Mouse (Mus musculus) forebrain, embryonic 14.5 days (tissue): ENCODE measurements around the gene Sned1. TPM values are rescaled to one million over a fixed set of nuclear protein-coding genes. Genes with fewer than 3 reads are reported as not detected.

Experiments
- ATAC-seq: fragments of 200-750 bp; cut with Nextera tagmentation; 2 replicates; pipeline ENCODE4 v1.8.0; 2017; ENCODE audit warnings: mild to moderate bottlenecking, moderate library complexity
- DNase-seq: peaks from one replicate; pipeline ENCODE4 v3.0.0-alpha.2; 2015; ENCODE audit warnings: low spot score
- H3K27ac ChIP-seq: fragments of 300-500 bp; sonication (generic); 2 replicates; pipeline ENCODE4 v1.5.1; 2014; ENCODE audit warnings: low read depth, mild to moderate bottlenecking, control low read depth, low read length, moderate library complexity
- H3K27me3 ChIP-seq: fragments of 300-500 bp; sonication (generic); replicated peaks from 2 replicates; pipeline ENCODE4 v1.6.1; 2014; ENCODE audit warnings: low read length, control low read depth, mixed read lengths; ENCODE audit not compliant: control insufficient read depth, insufficient read depth
- H3K36me3 ChIP-seq: fragments of 300-500 bp; sonication (generic); 2 replicates; pipeline ENCODE4 v1.6.1; 2014; ENCODE audit warnings: low read length, control low read depth; ENCODE audit not compliant: control insufficient read depth, insufficient read depth
- H3K4me1 ChIP-seq: fragments of 300-500 bp; sonication (generic); 2 replicates; pipeline ENCODE4 v1.6.1; 2014; ENCODE audit warnings: antibody characterized with exemption, low read length, control low read depth; ENCODE audit not compliant: control insufficient read depth, insufficient read depth
- H3K4me2 ChIP-seq: fragments of 300-500 bp; sonication (generic); 2 replicates; pipeline ENCODE4 v1.6.1; 2014; ENCODE audit warnings: mild to moderate bottlenecking, control low read depth, low read length
- H3K4me3 ChIP-seq: fragments of 300-500 bp; sonication (generic); 2 replicates; pipeline ENCODE4 v1.5.1; 2014; ENCODE audit warnings: low read depth, low read length, control low read depth
- H3K9ac ChIP-seq: fragments of 300-500 bp; sonication (generic); 2 replicates; pipeline ENCODE4 v1.6.1; 2014; ENCODE audit warnings: mild to moderate bottlenecking, low read length, control low read depth, moderate library complexity
- H3K9me3 ChIP-seq: fragments of 300-500 bp; sonication (generic); replicated peaks from 2 replicates; pipeline ENCODE4 v1.6.1; 2016; ENCODE audit warnings: low read length, control low read depth, mixed read lengths; ENCODE audit not compliant: control insufficient read depth
- WGBS: fragments of 180-500 bp; shearing (Covaris S2); extraction: QIAGEN DNeasy Blood & Tissue Kit; methylation state at CpG from one replicate; pipeline ENCODE4 v1.1.7; 2014; 5-methylcytosine and 5-hydroxymethylcytosine counted together
- polyA plus RNA-seq: library from polyadenylated mRNA; unstranded; fragments of >200 nt; fragmentation: Nextera tagmentation; extraction: Ambion mirVana; gene quantifications from 2 replicates; pipeline ENCODE4 v1.2.1, GENCODE M21; 2014

Gene Sned1
- polyA plus RNA-seq, 1 experiment from 2014 or later = 2.5 TPM

GRCm38 (mm10) chr1:93211019-93211418 is 24.6 kb upstream of the Sned1 start:
- H3K4me1 ChIP-seq = peaks cover 16% of the 10 kb centered on the region
- ATAC-seq (no peak), DNase-seq (no peak)
- no peak overlapping the region for H3K9ac ChIP-seq
- no peaks in the 10 kb centered on the region for H3K9me3 ChIP-seq
- no peaks in the 10 kb centered on the region for H3K36me3 ChIP-seq
- H3K4me3 ChIP-seq = no peak overlapping the region
- H3K4me2 ChIP-seq = no peak overlapping the region
- no peaks in the 10 kb centered on the region for H3K27me3 ChIP-seq
- H3K27ac ChIP-seq = peak overlapping the region; percentile 9; the same call in 1 of the 2 replicates
- 81% methylated on average over 11 of the region's 11 CpGs for WGBS

- 54% methylated on average over 10 of the region's 10 CpGs for whole genome bisulfite sequencing
- H3K27ac ChIP-seq = no peak overlapping the region
- no peak for DNase-seq
These were observed 24.0 kb upstream of the Sned1 start for GRCm38 (mm10) chr1:93211549-93212220.

GRCm38 (mm10) chr1:93212441-93212840 is 23.2 kb upstream of the Sned1 start:
- Histone ChIP-seq H3K4me2 (no peak overlapping the region), H3K27me3 (no peaks in the 10 kb centered on the region), H3K27ac (no peak overlapping the region), H3K36me3 (no peaks in the 10 kb centered on the region), H3K9me3 (no peaks in the 10 kb centered on the region), H3K4me1 (peaks cover 16% of the 10 kb centered on the region), H3K9ac (no peak overlapping the region), H3K4me3 (no peak overlapping the region)
- DNase-seq (no peak), ATAC-seq (no peak)
- WGBS = 91% methylated on average over 7 of the region's 7 CpGs

More at GRCm38 (mm10) chr1:93211549-93212220, 24.0 kb upstream of the Sned1 start:
- H3K27me3 ChIP-seq = no peaks in the 10 kb centered on the region
- H3K9me3 ChIP-seq = no peaks in the 10 kb centered on the region
- no peak overlapping the region for H3K9ac ChIP-seq
- no peak overlapping the region for H3K4me2 ChIP-seq
- H3K36me3 ChIP-seq = no peaks in the 10 kb centered on the region
- peaks cover 16% of the 10 kb centered on the region for H3K4me1 ChIP-seq
- no peak for ATAC-seq
- no peak overlapping the region for H3K4me3 ChIP-seq

- ATAC-seq (no peak), DNase-seq (no peak)
- H3K9ac ChIP-seq = no peak overlapping the region
- peaks cover 16% of the 10 kb centered on the region for H3K4me1 ChIP-seq
- H3K27ac ChIP-seq = no peak overlapping the region
- H3K4me3 ChIP-seq = no peak overlapping the region
- H3K9me3 ChIP-seq = no peaks in the 10 kb centered on the region
- H3K4me2 ChIP-seq = no peak overlapping the region
- H3K27me3 ChIP-seq = no peaks in the 10 kb centered on the region
- WGBS = 22% methylated on average over 5 of the region's 5 CpGs
- no peaks in the 10 kb centered on the region for H3K36me3 ChIP-seq
These were observed 21.0 kb upstream of the Sned1 start for GRCm38 (mm10) chr1:93214612-93215011.

GRCm38 (mm10) chr1:93216839-93217497 is 18.7 kb upstream of the Sned1 start:
- H3K27me3 ChIP-seq = no peaks in the 10 kb centered on the region
- DNase-seq = no peak

GRCm38 (mm10) chr1:93217530-93217929 is 18.1 kb upstream of the Sned1 start:
- no peak for DNase-seq
- ATAC-seq = no peak

More at GRCm38 (mm10) chr1:93216839-93217497, 18.7 kb upstream of the Sned1 start:
- Histone ChIP-seq H3K9me3 (no peaks in the 10 kb centered on the region), H3K4me3 (no peak overlapping the region), H3K4me2 (no peak overlapping the region), H3K27ac (peak overlapping the region; percentile 11; the same call in 1 of the 2 replicates), H3K36me3 (no peaks in the 10 kb centered on the region), H3K9ac (no peak overlapping the region), H3K4me1 (no peaks in the 10 kb centered on the region; the same call in 1 of the 2 replicates)
- 68% methylated on average over 9 of the region's 9 CpGs for WGBS
- no peak for ATAC-seq

GRCm38 (mm10) chr1:93220776-93221175 is 14.9 kb upstream of the Sned1 start:
- Histone ChIP-seq H3K4me2 (no peak overlapping the region), H3K27me3 (0 out of 2 replicates have a peak, but pooled peaks cover 2% of the 10 kb centered on the region), H3K27ac (no peak overlapping the region), H3K36me3 (no peaks in the 10 kb centered on the region), H3K4me3 (no peak overlapping the region), H3K9me3 (no peaks in the 10 kb centered on the region), H3K9ac (no peak overlapping the region), H3K4me1 (no peaks in the 10 kb centered on the region; the same call in 1 of the 2 replicates)
- DNase-seq (no peak), ATAC-seq (no peak)
- 49% methylated on average over 7 of the region's 7 CpGs for WGBS

More at GRCm38 (mm10) chr1:93217530-93217929, 18.1 kb upstream of the Sned1 start:
- 50% methylated on average over 7 of the region's 7 CpGs for WGBS
- Histone ChIP-seq H3K27me3 (no peaks in the 10 kb centered on the region), H3K36me3 (no peaks in the 10 kb centered on the region), H3K4me2 (no peak overlapping the region), H3K9me3 (no peaks in the 10 kb centered on the region), H3K4me3 (no peak overlapping the region), H3K4me1 (no peaks in the 10 kb centered on the region; the same call in 1 of the 2 replicates), H3K27ac (no peak overlapping the region), H3K9ac (no peak overlapping the region)

GRCm38 (mm10) chr1:93223972-93224371 is 11.7 kb upstream of the Sned1 start:
- 6% methylated on average over 18 of the region's 18 CpGs for WGBS
- DNase-seq = no peak

GRCm38 (mm10) chr1:93225226-93225625 is 10.4 kb upstream of the Sned1 start:
- Histone ChIP-seq H3K4me1 (no peaks in the 10 kb centered on the region), H3K9ac (no peak overlapping the region), H3K27me3 (0 out of 2 replicates have a peak, but pooled peaks cover 2% of the 10 kb centered on the region), H3K9me3 (no peaks in the 10 kb centered on the region), H3K4me2 (no peak overlapping the region), H3K27ac (no peak overlapping the region), H3K4me3 (no peak overlapping the region), H3K36me3 (no peaks in the 10 kb centered on the region)
- DNase-seq (no peak), ATAC-seq (no peak)
- WGBS = 42% methylated on average over 4 of the region's 4 CpGs

More at GRCm38 (mm10) chr1:93223972-93224371, 11.7 kb upstream of the Sned1 start:
- Histone ChIP-seq H3K4me2 (no peak overlapping the region), H3K4me3 (no peak overlapping the region), H3K36me3 (no peaks in the 10 kb centered on the region), H3K9ac (no peak overlapping the region), H3K27ac (no peak overlapping the region), H3K27me3 (0 out of 2 replicates have a peak, but pooled peaks cover 2% of the 10 kb centered on the region), H3K9me3 (no peaks in the 10 kb centered on the region), H3K4me1 (no peaks in the 10 kb centered on the region)
- ATAC-seq = no peak
